Mouse (Mus musculus) retina, embryonic 14.5 days (tissue): Measurements from ENCODE around the gene Gm43517.

ENCODE experiments used
- DNase-seq: peaks from one replicate; pipeline ENCODE4 v3.0.0-alpha.2; 2015; ENCODE audit warnings: low spot score

Gene Gm43517

DNA sequence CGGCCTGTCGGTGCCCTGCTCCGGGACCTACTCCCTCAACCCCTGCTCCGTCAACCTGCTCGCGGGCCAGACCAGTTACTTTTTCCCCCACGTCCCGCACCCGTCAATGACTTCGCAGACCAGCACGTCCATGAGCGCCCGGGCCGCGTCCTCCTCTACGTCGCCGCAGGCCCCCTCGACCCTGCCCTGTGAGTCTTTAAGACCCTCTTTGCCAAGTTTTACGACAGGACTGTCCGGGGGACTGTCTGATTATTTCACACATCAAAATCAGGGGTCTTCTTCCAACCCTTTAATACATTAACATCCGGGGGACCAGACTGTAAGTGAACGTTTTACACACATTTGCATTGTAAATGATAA lies 637 bp downstream of the Gm43517 start:
- peak; percentile 53 for DNase-seq

- peak; percentile 40 for DNase-seq
These were observed 1.3 kb downstream of the Gm43517 start for GRCm38 (mm10) chr12:49386081-49386805.

DNA sequence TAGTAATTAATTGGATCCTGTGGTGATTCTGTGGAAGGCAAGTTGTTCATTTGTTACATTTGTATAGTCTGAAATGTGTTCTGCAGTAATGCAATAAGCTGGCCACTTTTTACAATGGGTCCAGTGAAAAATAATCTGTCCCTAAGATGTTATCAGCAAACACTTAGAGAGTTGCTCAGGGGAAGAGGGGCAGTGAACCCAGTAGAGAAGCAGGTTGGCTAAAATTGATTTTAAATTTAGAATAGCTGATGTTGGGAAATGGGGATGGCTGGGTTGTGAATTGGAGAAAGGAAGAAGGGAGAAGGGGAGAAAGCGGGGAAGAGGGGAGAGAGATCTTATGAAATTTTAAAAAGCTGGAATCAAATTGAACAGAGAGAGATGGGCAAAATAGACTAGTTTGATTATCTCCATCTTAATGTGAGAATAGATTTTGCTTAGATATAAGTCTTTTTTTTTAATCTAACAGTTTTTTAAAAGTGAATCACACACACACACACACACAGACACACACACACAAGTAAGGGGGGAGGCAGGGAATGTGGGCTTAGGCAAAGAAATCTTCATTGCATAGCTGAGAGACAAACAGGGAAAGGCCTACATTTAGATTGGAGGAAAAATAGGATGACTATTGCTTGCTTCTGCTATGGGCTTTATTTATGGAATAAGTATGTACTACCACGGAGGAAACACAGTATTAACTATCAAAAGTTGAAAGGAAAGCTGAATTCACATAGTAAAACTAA lies 3.1 kb downstream of the Gm43517 start:
- peak; percentile 33 for DNase-seq

DNA sequence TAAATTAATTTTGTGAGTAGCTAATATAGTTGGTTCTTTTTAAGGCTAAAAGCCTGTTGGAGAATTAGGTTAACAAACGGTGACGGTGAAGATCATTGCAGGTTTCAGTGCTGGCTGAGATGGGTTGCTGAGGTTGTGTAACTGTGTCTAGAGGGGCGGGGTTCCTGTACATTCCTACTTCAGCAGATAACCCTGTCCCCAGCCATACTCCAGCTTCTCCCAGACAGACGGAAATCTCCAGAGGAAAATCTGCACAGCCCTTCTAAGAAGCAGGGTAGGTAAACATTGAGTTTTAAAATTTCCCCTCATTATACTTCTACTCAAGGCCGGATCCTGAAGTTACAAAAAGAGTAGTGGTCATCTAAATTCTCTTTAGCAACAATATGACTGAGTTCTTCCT lies 4.7 kb downstream of the Gm43517 start:
- DNase-seq = peak; percentile 26

GRCm38 (mm10) chr12:49390257-49390656 lies 5.3 kb downstream of the Gm43517 start:
- DNase-seq = peak; percentile 28

- no peak for DNase-seq
These were observed 5.9 kb downstream of the Gm43517 start for GRCm38 (mm10) chr12:49390926-49391304.

- peak; percentile 90 for DNase-seq
These were observed 6.5 kb downstream of the Gm43517 start for GRCm38 (mm10) chr12:49391305-49392040.

GRCm38 (mm10) chr12:49392041-49392390 lies 7.0 kb downstream of the Gm43517 start:
- DNase-seq = no peak

GRCm38 (mm10) chr12:49392876-49393275 lies 7.9 kb downstream of the Gm43517 start:
- peak; percentile 33 for DNase-seq

- DNase-seq = peak; percentile 26
These were observed 8.7 kb downstream of the Gm43517 start for GRCm38 (mm10) chr12:49393639-49394038.

DNA sequence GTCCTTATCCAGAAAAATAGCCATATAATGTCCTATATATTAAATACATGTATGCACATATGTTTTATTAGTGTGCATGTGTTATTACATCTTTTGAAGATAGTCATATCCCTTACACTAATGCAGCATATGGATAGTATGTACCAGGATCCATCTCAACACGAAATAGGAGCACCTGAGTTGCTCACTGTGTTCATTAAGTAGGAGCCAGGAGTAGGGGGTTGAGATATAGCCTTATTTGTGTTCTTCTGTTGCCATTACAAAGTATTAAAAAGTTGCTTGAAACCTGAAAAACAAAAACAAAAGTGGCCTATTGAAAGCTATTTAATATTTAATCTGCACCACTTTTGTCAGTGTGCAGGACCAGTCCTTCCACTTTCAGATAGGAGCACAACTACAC lies 9.2 kb downstream of the Gm43517 start:
- DNase-seq = peak; percentile 20

DNA sequence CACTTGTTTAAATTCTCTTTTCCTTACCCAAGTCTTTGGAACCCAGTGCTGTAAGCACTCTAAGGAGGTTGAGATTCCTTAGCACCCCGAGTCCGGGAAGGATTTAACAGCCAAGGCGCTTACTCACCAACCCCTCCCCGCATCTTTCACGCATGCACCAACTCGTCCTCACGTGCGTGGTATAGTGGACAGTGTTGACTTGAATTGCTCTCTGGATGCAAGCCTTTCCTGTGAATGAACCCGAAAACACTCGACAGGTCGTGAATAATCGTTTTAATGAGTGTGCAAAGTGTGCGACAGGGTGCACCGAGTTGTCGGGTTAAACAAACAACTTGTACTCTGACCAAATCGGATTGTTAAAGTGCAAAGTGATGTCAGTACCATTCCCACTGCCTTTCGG lies 9.9 kb downstream of the Gm43517 start:
- peak; percentile 83 for DNase-seq

DNA sequence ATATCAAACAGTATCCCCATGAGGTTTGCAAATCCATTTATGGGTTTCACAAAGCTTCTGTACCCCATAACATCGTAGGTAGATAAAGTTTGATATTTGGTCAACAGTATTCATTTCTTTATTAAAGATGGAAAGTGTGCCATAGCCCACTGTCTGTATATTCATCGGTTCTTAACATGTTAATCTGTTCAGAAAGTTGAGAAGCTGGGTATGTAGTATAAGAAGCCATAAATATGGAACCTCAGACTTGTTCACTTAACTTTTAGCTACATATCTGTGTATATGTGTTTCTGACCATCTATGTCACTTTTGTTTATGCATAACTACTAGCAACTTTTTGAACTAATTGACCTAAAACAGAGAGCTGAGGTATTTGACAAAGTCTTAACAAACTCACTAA lies 11.0 kb downstream of the Gm43517 start:
- no peak for DNase-seq

- peak; percentile 8 for DNase-seq
These were observed 11.8 kb downstream of the Gm43517 start for GRCm38 (mm10) chr12:49396776-49397175.

DNA sequence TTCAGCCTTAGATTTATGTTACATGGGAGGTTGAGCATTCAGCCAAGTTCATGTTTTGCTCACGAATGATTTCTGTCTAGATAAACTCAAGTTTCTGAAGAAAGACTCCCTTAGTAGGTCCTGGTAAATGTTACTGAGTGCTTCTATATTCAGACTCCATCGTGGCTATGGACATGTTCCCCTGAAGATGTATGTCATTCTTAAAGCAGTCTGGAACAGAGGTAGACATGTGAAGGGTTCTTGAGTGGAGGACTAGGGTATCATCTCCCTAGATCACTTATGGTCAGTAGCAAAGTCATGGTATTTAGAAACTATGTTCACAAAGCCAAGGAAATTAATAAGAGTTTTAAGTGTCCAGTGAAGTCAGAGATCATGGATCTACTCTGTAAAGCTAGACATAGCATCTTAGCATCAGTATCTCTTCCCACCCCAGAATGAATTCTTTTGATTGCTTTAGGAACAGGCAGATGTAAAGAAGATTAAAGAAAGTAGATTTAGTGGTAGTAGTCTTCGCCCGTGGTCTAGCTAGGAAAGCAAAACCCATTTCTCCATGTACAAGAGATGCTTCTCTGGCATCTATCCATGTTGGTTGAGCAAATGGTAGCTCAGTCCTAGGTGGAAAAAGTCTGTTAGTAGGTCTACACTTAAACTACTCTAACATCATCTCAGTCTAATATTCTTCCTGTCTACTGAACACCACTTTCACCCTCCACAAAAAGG lies 12.6 kb downstream of the Gm43517 start:
- peak; percentile 8 for DNase-seq

DNA sequence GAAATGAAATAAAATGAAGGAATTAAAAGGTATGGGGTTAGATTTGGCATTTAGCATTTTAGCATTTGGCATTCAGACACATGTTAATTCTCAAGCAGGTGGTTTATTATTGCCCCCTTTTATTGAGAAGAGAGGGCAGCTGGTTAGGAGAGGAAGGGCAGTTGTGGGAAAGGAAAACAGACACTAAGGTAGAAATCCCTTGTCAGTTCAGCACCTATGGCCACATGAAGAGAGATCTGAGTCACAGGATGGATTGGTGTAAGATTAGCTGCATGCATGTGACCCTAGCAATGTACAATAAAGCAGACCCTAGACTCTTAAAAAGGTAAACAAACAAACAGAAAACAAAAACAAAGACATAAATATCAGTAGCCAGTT lies 13.2 kb downstream of the Gm43517 start:
- DNase-seq = no peak

GRCm38 (mm10) chr12:49398636-49399035 lies 13.7 kb downstream of the Gm43517 start:
- DNase-seq = peak; percentile 3

GRCm38 (mm10) chr12:49399611-49400010 lies 14.6 kb downstream of the Gm43517 start:
- DNase-seq = peak; percentile 17

- peak; percentile 20 for DNase-seq
These were observed 15.3 kb downstream of the Gm43517 start for GRCm38 (mm10) chr12:49400036-49400852.

GRCm38 (mm10) chr12:49400853-49401118 lies 15.8 kb downstream of the Gm43517 start:
- DNase-seq = no peak

- peak; percentile 71 for DNase-seq
These were observed 16.3 kb downstream of the Gm43517 start for GRCm38 (mm10) chr12:49401119-49401795.
